Mouse (Mus musculus) WW6 (cell line): ENCODE results near the gene Olfr1323.

Experiments used
- DNase-seq: peaks from one replicate; pipeline ENCODE4 v3.0.0-alpha.2; 2013; ENCODE audit warnings: low read depth, low spot score

The Olfr1323 gene

GRCm38 (mm10) chrX:50019259-50019658 is at the start of gene Olfr1323:
Olfr1323 (minus strand) TSS chrX:50019359.
- no peak for DNase-seq

GRCm38 (mm10) chrX:50012242-50012641 is 6.9 kb downstream of the Olfr1323 start:
- no peak for DNase-seq
